Mouse (Mus musculus): ENCODE data around the gene Ms4a8a.

Gene Ms4a8a

DNA sequence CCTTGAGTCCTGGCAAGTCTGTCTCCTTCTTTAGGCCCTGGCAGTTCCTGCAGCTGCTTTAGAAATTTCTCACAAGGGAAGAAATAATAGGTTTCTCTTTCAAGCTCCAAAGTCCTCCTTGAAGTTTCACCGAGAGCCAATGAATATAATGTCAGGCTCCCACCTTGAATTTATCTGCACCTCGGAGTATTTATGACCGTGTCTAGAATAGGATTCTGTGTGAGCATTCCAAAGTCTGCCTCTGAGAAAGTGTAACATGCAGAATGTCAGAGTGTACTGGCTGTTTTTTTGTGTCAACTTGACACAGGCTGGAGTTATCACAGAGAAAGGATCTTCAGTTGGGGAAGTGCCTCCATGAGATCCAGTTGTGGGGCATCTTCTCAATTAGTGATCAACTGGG lies 63.0 kb downstream of the Ms4a8a start, which contains the start of gene Ms4a18:
Ms4a18 (minus strand) TSS at position 141 of the 400 bp plus-strand sequence.
- in situ Hi-C loops (cut with MboI, MseI) = no loop called here
